Mouse (Mus musculus) heart, adult 8-10 months (tissue): ENCODE data around the gene Exoc6b. TPM values are rescaled to one million over a fixed set of nuclear protein-coding genes. Genes with fewer than 3 reads are reported as not detected.

ENCODE experiments used
- DNase-seq: peaks from one replicate; pipeline ENCODE4 v3.0.0; 2022; ENCODE audit warnings: low spot score
- total RNA-seq, 4 experiments: library from RNA; stranded (reverse); gene quantifications; 2 replicates each; pipeline ENCODE4 v1.2.4; 2022

Gene Exoc6b
- total RNA-seq, 4 experiments from 2014 or later: 14.3 to 21.1 (median 19.3) TPM

DNA sequence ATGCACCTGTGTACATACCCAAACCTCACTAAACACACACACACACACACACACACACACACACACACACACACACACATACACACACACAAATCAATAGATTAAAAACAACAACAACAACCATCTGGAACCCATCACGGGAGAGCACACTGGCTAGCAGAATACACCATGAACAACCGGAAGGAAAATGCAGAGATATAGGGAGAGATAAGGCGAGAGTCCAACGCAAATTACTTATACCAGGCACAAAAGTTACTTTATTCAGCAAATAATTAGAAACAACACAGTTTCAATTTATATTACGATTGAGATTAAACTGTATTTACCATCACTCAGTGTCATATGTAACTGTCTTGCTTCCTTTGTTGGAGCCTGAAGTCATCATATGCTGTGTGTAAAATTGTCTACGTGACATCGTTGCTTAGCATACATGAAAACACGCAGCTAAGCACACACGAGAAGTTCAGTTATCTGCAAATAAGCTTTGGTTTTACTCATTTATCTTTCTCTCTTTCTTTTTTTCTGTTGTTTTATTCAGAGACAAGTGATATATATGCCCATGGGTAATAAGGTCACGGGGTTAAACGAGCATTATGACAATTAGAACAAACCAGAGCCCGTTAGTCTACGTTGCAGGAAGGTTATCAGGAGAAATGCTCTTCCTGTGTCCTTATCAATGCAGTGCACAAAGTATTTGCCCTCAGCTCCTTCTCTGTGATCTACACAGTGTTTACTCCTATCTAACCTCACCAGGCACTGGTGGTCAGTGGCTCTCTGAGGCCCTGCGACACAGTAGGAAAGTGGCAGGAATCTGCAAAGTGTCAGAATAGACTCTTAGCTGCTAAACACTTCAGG is 186.4 kb downstream of the Exoc6b start:
- DNase-seq: no peak

DNA sequence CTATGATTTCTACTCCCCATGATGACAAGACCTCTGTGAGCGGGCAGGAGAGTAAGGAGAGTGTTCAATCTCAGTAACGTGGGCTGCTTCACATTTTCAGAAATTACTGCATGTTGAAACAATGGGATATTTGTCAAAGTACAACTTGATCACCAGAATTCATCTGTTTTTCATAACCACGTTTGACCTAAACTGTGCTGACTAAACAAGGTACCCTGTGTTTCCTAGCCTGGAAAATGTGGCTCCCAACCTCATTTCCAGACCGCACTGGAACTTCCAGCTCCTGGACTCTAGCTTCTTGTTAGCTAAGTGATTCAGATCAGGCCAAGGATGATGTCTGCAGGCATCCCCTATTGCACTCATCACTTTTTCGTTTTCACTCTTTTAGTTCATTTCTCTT is 193.4 kb downstream of the Exoc6b start:
- DNase-seq: no peak

DNA sequence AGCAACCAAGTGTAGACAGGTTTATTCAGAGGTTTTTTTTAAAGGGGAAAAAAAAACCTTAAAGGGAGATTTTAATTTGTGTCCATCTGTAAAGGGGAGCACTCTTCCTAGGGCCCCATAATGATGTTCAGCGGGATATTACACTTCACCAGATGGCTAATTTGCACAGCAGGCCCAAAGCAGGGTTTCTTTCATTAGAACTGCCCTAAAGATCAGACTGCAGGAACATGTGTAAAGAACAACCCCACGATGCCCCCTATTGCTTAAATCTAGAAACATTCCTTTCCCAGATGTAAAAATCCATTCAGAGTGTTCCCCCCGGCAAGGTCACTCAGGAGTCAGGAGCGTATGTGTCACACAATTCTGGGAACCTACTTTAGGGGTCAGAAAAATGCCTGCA is 202.2 kb downstream of the Exoc6b start:
- no peak for DNase-seq

DNA sequence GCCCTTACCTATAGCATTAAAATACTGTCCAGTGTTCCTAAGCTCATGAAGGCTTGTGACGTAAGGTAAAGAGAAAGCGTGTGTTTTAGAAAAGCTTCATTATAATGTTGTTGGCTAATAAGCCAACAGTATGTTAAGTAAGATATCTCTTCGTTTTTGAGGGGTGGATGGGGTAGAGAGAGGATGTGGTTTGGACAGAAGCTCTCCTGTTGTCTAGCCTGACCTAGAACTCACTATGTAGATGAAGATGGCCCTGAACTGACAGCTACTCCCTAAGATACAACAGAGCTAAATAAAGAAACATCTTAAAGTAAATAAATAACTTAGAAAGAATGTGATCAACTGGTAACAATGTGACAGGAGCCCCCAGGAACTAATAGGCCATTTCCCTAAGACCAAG is 204.7 kb downstream of the Exoc6b start:
- no peak for DNase-seq

DNA sequence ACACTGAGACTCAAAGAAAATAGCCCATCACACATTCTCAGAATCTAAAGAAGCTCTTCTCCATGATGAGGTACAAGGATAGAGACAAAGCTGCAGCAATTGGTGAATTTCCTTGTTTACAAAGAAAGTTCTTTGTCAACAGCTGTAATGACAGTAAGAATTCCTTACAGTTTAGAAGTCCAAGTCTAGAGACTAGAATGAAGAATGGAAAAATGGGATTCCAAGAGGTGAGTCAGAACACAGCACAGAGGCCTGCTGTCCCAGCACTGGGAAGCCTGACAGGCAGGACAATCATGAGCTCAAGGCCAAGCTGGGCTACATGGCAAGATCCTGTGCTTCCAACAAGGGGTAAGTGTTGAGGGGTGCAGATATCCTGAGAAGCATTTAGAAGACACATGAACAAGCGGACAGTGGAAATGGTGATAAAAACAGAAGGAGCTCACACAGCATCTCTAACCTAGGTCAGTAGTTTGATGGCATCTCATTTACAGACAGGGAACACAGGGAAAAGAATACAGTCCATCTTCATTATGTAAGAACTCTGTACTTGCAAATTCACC is 205.4 kb downstream of the Exoc6b start:
- DNase-seq: no peak

- no peak for DNase-seq
Observed at GRCm38 (mm10) chr6:84845665-84846064, 223.6 kb downstream of the Exoc6b start.

DNA sequence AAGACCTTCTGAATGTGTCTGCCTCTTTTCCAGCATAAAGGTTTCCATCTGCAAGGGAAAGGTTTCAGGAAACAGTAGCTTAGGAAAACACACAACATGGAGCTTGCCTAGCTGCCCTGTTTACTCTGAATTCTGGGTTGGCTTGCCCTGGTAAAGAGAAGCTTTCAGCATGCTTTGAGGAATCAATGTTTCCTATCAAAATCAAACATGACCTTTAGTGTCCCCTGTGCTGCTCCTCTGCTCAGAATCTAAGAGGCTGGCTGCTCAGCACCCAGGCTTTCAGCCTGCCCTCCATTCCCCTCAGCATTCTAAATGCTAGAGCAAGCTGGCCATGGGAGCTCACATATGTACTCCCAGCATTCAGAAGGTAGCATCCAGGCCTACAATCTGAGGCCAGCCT is 228.2 kb downstream of the Exoc6b start:
- no peak for DNase-seq

DNA sequence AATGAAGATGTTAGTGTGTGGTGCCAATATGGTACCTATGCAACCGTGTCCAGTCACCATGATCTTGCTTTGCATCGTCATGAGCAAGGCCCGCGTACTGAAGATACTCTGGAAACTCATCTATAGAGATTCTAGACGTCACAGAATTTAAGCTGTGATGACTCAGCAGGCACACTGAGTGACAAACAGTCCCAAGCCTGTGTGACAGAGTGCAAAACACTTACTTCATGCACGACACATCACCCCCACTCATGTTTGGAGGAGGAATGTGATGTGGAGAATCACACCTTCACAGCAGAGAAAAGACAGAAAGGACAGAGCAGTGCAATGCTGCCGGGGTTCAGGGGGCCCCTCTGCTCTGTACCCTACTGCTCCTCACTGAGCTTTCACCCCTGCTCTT is 261.8 kb downstream of the Exoc6b start:
- DNase-seq: no peak

GRCm38 (mm10) chr6:84806132-84806730 is 263.1 kb downstream of the Exoc6b start:
- DNase-seq: no peak

DNA sequence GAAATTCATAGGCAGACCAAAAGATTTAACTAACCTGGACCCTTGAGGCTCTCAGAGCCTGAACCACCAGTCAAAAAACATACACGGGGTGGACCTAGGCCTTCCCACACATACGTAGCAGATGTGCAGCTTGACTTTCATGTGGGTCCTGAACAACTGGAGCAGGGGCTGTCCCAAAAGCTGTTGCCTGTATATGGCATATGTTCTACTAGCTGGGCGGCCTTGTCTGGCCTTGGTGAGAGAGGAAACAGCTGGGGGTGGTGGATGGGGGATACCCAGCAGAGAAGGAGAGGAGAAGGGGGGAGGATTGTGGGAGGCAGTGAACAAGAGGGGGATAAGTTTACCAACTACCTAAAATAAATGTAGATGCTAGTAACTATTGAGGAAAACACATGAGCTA is 270.6 kb downstream of the Exoc6b start:
- DNase-seq: no peak

- DNase-seq: no peak
Observed at GRCm38 (mm10) chr6:84783994-84784393, 285.3 kb downstream of the Exoc6b start.

DNA sequence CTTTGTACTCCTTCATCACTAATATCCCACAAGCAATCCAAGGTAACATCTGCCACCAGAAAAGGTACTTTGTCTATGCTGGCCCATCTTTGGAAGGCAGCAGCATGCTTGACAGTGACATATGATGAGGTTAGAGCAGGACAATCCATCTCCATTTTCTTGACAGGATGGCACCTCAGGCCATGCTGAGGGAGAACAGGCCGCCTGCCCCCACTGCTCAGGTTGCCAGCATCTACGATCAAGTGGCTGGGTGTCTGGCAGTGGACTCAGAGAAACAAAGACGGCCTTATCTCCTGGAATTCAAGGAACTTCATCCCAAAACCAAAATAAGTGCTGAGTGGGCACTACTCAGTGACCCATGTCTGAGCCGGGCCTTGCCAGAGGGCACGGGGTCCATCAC is 289.3 kb downstream of the Exoc6b start:
- no peak for DNase-seq

DNA sequence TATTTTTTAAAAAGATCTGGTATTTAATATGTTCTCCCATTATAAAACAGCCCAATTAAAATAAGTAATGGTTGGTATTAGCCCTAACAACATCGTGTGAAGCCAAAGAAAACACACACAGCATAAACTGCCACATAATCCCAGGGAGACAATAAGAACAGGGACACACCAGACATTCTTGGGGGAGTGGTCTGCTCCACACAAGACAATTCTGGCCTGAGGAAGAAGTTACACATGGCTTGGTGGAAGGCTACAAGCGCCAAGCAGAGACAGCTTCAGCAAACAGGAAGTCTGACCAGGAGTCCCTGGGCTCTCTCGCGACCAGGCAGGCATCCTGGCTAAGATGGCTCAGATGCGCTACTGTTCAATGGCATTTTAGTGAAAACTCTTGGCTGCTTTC is 290.3 kb downstream of the Exoc6b start:
- DNase-seq: no peak

- no peak for DNase-seq
Observed at GRCm38 (mm10) chr6:84775908-84776307, 293.4 kb downstream of the Exoc6b start.

DNA sequence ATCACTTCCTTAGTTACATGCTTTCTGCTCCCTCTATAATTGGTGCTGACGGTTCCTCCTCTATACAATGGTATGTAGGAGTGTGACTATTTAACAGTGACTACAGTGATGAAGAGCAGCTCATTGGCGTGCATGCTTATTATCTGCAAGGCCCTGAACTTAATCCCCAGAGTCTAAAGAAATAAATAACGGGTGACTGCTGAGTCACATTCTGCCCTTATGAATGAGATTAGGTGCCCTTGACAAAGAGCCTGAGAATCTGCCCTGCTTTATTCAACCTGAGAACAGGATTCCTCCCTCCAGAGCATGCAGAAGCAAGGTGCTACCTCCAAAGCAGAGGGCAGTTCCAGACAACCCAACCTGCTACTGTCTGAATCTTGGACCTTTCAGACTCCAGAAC is 314.0 kb downstream of the Exoc6b start:
- DNase-seq: no peak

DNA sequence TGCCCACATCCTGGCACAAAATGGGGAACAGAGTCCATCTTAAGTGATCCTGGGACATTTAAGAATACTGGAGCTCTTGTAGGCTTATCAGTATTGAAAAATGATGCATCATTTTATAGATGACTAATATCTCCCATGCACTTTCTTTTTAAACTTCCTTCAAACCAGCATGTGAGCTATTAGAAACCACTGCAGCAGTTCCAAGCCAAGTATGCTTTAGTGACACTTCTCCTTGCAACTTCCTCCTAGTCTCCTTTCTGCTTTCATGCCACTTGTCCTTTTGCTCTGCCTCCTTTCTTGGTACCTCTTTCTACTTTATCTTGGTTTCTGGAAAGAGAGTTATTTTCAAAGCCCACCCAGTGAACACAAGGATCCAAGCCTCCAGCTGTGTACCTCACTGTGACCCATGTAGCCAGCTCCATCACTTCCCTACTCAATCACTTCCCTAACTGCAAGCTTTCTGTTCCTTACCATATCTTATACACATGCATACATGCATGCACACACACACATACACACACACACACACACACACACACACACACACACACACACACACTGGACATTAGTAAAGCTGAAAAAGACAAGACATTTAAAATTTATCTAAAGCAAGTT is 316.4 kb downstream of the Exoc6b start:
- DNase-seq: peak; percentile 7

GRCm38 (mm10) chr6:84751409-84751808 is 317.9 kb downstream of the Exoc6b start:
- peak; percentile 12 for DNase-seq

DNA sequence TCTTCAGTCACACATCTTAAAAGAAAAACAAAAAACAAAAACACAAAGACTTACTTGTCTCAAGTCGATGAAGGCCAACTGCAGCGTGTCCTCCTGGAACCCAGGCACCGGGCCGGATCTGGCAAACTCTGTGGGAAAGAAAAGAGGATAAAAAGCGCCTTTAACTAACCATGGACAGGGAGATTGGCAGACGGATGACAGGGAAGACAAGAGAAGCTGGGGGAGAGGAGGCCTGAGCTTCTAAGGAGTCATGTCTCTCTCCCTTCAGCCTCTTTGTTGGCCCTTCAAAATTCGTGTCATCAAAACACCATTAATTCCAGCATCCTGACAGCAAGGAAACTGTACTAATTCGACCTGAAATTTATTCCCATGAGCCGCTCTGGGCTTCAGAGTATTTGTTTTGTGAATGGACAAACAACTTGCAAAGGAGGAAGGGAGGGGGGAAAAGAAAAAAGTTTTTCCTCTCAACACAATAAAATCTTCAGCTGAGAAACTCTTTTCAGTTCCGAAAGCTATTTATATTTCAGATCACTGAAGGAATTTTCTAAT is 322.4 kb downstream of the Exoc6b start:
- no peak for DNase-seq

- no peak for DNase-seq
Observed at GRCm38 (mm10) chr6:84746193-84746846, 323.0 kb downstream of the Exoc6b start.

GRCm38 (mm10) chr6:84745570-84745969 is 323.7 kb downstream of the Exoc6b start:
- DNase-seq: no peak

- no peak for DNase-seq
Observed at GRCm38 (mm10) chr6:84742227-84742626, 327.1 kb downstream of the Exoc6b start.

GRCm38 (mm10) chr6:84736942-84737341 is 332.4 kb downstream of the Exoc6b start:
- DNase-seq: peak; percentile 29
